Mouse (Mus musculus) spleen, adult 2 months (tissue): ENCODE results near the gene Ablim1. TPM values are rescaled to one million over a fixed set of nuclear protein-coding genes. Genes with fewer than 3 reads are reported as not detected.

Experiments
- DNase-seq, 2 experiments: peaks; one replicate each; pipeline versions ENCODE4 v3.0.0 to v3.0.0-alpha.2; 2012 to 2021; ENCODE audit warnings: low spot score in 2 of 2, low read depth in 1 of 2
- H3K27ac ChIP-seq: fragments of 200-500 bp; 2 replicates; pipeline ENCODE4 v1.5.1; 2012; ENCODE audit warnings: low read length, inconsistent platforms; ENCODE audit not compliant: insufficient read depth
- H3K27me3 ChIP-seq: fragments of 200-500 bp; 2 replicates; pipeline ENCODE4 v1.6.1; 2012; ENCODE audit warnings: mild to moderate bottlenecking, moderate library complexity, low read length, inconsistent platforms; ENCODE audit not compliant: control insufficient read depth, insufficient read depth
- H3K36me3 ChIP-seq: fragments of 200-500 bp; 2 replicates; pipeline ENCODE4 v1.6.1; 2012; ENCODE audit warnings: mild to moderate bottlenecking, low read length, inconsistent platforms; ENCODE audit not compliant: control insufficient read depth, insufficient read depth
- H3K4me1 ChIP-seq: fragments of 200-500 bp; 2 replicates; pipeline ENCODE4 v1.6.1; 2011; ENCODE audit warnings: inconsistent platforms; ENCODE audit not compliant: control insufficient read depth, insufficient read depth, insufficient read length
- H3K4me3 ChIP-seq: fragments of 200-500 bp; 2 replicates; pipeline ENCODE4 v1.5.1; 2011; ENCODE audit warnings: mild to moderate bottlenecking, inconsistent platforms; ENCODE audit not compliant: insufficient read depth, insufficient read length; ENCODE audit errors: extremely low read depth
- CTCF ChIP-seq: fragments of 200-500 bp; IDR thresholded peaks from 2 replicates; pipeline ENCODE4 v1.5.1; 2011; ENCODE audit warnings: mild to moderate bottlenecking, inconsistent platforms; ENCODE audit not compliant: insufficient read depth, insufficient read length, insufficient replicate concordance; ENCODE audit errors: extremely low read depth
- POLR2A ChIP-seq: fragments of 200-500 bp; IDR thresholded peaks from 2 replicates; pipeline ENCODE4 v1.6.1; 2011; ENCODE audit warnings: low read depth, low read length, inconsistent platforms
- WGBS: fragments of 180-500 bp; shearing (Covaris S2); methylation state at CpG from one replicate; pipeline ENCODE4 v1.1.7; 2018; 5-methylcytosine and 5-hydroxymethylcytosine counted together
- polyA plus RNA-seq: library from polyadenylated mRNA; depleted of rRNA; stranded (reverse); fragments of >200 nt; gene quantifications from 2 replicates; pipeline ENCODE4 v1.2.3, GENCODE M21; 2012

Gene Ablim1
- polyA plus RNA-seq, 1 experiment, result 53.8 TPM

GRCm38 (mm10) chr19:57055215-57056120 is 259.3 kb downstream of the Ablim1 start:
- H3K27ac ChIP-seq, result no peak overlapping the region
- 87% methylated on average over 16 of the region's 16 CpGs for WGBS
- TF ChIP-seq POLR2A, result no peak
- no peak for TF ChIP-seq CTCF
- DNase-seq, result no peak
- H3K4me3 ChIP-seq, result no peak overlapping the region
- H3K36me3 ChIP-seq, result peaks cover 55% of the 10 kb centered on the region
- no peaks in the 10 kb centered on the region for H3K27me3 ChIP-seq
- H3K4me1 ChIP-seq, result no peaks in the 10 kb centered on the region

DNA sequence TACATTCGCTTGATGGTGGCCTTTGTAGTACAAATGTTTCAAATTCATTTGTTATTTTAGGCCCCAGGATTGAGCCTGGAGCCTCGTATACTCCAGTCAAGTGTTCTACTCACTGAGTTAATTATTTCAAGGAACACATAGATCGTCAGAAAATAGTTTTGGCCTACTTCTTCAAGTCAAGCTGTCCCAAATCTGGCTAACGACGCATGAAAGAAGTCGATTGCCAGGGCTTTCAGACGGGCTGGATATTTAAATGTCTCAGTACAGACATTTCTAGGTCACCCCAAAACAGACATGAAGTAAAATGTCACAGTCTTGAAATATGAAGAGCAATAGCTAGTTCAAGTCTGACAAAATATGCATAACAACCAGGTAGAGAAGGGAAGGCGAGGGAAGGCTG is 261.8 kb downstream of the Ablim1 start:
- peaks cover 45% of the 10 kb centered on the region for H3K36me3 ChIP-seq
- no peak overlapping the region for H3K27ac ChIP-seq
- H3K4me3 ChIP-seq, result no peak overlapping the region
- 87% methylated on average over 8 of the region's 8 CpGs for whole genome bisulfite sequencing
- H3K4me1 ChIP-seq, result no peaks in the 10 kb centered on the region
- TF ChIP-seq CTCF, result no peak
- no peak for TF ChIP-seq POLR2A
- no peak for DNase-seq
- H3K27me3 ChIP-seq, result no peaks in the 10 kb centered on the region

GRCm38 (mm10) chr19:57052016-57052415 is 262.7 kb downstream of the Ablim1 start:
- peaks cover 45% of the 10 kb centered on the region for H3K36me3 ChIP-seq
- no peak overlapping the region for H3K4me3 ChIP-seq
- H3K27ac ChIP-seq, result no peak overlapping the region
- TF ChIP-seq POLR2A (no peak), CTCF (no peak)
- H3K27me3 ChIP-seq, result no peaks in the 10 kb centered on the region
- 89% methylated on average over 7 of the region's 7 CpGs for WGBS
- DNase-seq, result no peak
- no peaks in the 10 kb centered on the region for H3K4me1 ChIP-seq

GRCm38 (mm10) chr19:57049592-57050090 is 265.1 kb downstream of the Ablim1 start:
- no peaks in the 10 kb centered on the region for H3K4me1 ChIP-seq
- peaks cover 48% of the 10 kb centered on the region for H3K36me3 ChIP-seq
- H3K27ac ChIP-seq, result no peak overlapping the region
- no peak overlapping the region for H3K4me3 ChIP-seq
- H3K27me3 ChIP-seq, result no peaks in the 10 kb centered on the region
- no peak for DNase-seq
- TF ChIP-seq CTCF (no peak), POLR2A (no peak)
- WGBS, result 90% methylated on average over 16 of the region's 16 CpGs

DNA sequence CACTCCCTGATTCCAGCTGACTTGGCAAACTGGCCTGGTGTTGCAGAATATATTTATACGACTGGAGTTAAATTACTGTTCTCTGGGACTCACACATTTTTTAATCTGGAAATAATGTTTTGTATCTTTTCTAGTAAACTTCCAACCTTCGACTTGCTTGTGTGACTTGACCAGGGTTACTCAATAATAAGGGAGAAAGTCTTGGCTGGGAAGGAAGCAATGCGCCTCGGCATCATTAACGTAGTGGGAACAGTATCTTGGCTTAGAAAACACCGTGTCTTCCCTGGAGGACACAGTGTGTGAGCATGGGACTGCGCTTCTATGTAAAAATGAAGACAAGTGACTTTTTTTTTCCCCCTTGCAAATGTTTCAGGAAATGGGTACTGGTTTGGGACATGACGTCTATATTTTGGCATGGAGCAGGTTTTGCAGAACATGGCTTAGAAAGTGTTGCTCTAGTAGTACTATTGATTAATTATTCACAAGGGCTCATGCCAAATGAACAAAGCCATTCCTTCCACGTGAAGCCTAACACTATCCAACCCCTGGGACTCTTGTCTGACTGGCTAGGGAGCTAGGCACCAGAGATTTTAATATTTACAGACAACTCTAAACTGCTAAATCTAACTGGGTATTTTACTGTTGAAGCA is 266.9 kb downstream of the Ablim1 start:
- no peaks in the 10 kb centered on the region for H3K27me3 ChIP-seq
- DNase-seq, result no peak
- TF ChIP-seq CTCF, result no peak
- TF ChIP-seq POLR2A, result no peak

GRCm38 (mm10) chr19:57039258-57039657 is 275.5 kb downstream of the Ablim1 start:
- peaks cover 74% of the 10 kb centered on the region for H3K36me3 ChIP-seq
- no peak overlapping the region for H3K27ac ChIP-seq
- no peaks in the 10 kb centered on the region for H3K4me1 ChIP-seq
- no peak overlapping the region for H3K4me3 ChIP-seq
- no peaks in the 10 kb centered on the region for H3K27me3 ChIP-seq
- DNase-seq, result peak in 1 of 2 experiments; percentile 9
- 73% methylated on average over 6 of the region's 6 CpGs for WGBS
- TF ChIP-seq POLR2A, result no peak
- peak; percentile 23; the same call in 1 of the 2 replicates for TF ChIP-seq CTCF

More for the DNA sequence above, 266.9 kb downstream of the Ablim1 start:
- Histone ChIP-seq H3K27ac (no peak overlapping the region), H3K36me3 (peaks cover 53% of the 10 kb centered on the region), H3K4me1 (no peaks in the 10 kb centered on the region), H3K4me3 (no peak overlapping the region)
- WGBS, result 89% methylated on average over 9 of the region's 9 CpGs
